7 mouse cellular contexts compared by ENCODE assay signal in the genomic region with DNA sequence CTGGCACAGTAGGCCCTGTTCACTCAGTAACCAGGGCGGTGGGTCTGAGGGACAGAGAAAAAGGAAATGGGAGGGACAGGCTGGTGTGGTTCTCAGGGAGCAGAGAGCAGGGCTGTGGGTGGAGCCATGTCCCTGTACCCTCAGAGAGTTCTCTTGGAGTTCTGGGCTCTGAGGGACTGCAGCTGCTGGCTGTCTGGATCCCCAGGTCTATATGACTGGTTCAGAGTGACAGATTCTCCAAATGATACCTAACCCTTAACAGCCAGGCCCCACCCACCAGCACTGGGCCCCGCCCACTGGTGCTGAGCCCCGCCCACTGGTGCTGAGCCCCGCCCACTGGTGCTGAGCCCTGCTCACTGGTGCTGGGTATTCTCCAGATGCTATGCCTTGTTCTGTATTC. TPM values are rescaled to one million over a fixed set of nuclear protein-coding genes. Genes with fewer than 3 reads are reported as not detected.
DNase-seq lines count a peak whose midpoint lies in the region; ATAC-seq lines count a peak whose summit lies in the region.

No protein-coding gene starts in this region.

- peak overlapping the region; percentile 98 for H3K27ac ChIP-seq in macrophage
- no peak overlapping the region for H3K27ac ChIP-seq in forebrain, embryonic 15.5 days (replicated peaks)
- H3K27ac ChIP-seq in hindbrain, embryonic 11.5 days (ENCODE audit: low read depth, low read length), result no peak overlapping the region

- no peak for ATAC-seq in forebrain, embryonic 15.5 days (replicated peaks)
- ATAC-seq in erythroid progenitor cell, adult 5-6 weeks (replicated peaks; ENCODE audit: low FRiP score, poor library complexity, severe bottlenecking), result no peak
- ATAC-seq in hindbrain, embryonic 11.5 days (ENCODE audit: low FRiP score), result no peak

- WGBS in macrophage (ENCODE audit: missing documents), result 0% methylated on average over 4 of the region's 4 CpGs
- 69% methylated on average over 4 of the region's 4 CpGs for WGBS in forebrain, embryonic 15.5 days
- WGBS in hindbrain, embryonic 11.5 days, result 41% methylated on average over 4 of the region's 4 CpGs

- no peak overlapping the region for H3K4me2 ChIP-seq in forebrain, embryonic 15.5 days (replicated peaks)
- H3K4me2 ChIP-seq in hindbrain, embryonic 11.5 days (replicated peaks; ENCODE audit: low read depth, low read length), result no peak overlapping the region

- peak overlapping the region; percentile 86 for H3K4me3 ChIP-seq in macrophage (ENCODE audit: inconsistent target)
- H3K4me3 ChIP-seq in forebrain, embryonic 15.5 days, result no peak overlapping the region
- no peak overlapping the region for H3K4me3 ChIP-seq in hindbrain, embryonic 11.5 days (ENCODE audit: low read depth, low read length)

- DNase-seq in CD4-positive, CD25-positive, alpha-beta regulatory T cell, adult 2 months (ENCODE audit: low read depth, low spot score), result peak; percentile 83
- peak; percentile 71 for DNase-seq in T-cell, adult 2 months (ENCODE audit: low spot score)
- peak; percentile 41 for DNase-seq in kidney, postnatal 10 days
- no peak for DNase-seq in hindbrain, embryonic 11.5 days (ENCODE audit: low spot score)

- no peak overlapping the region for H3K9ac ChIP-seq in forebrain, embryonic 15.5 days (replicated peaks)
- H3K9ac ChIP-seq in hindbrain, embryonic 11.5 days (ENCODE audit: low read depth, low read length), result no peak overlapping the region

- peaks cover 56% of the 10 kb centered on the region for H3K79me2 ChIP-seq in macrophage (ENCODE audit: inconsistent target)

- no peaks in the 10 kb centered on the region for H3K4me1 ChIP-seq in forebrain, embryonic 15.5 days
- H3K4me1 ChIP-seq in hindbrain, embryonic 11.5 days (replicated peaks; ENCODE audit: control insufficient read depth, insufficient read depth, low read length), result no peaks in the 10 kb centered on the region

- H3K9me3 ChIP-seq in forebrain, embryonic 15.5 days, result no peaks in the 10 kb centered on the region
- no peaks in the 10 kb centered on the region for H3K9me3 ChIP-seq in hindbrain, embryonic 11.5 days (ENCODE audit: control insufficient read depth, low read length)

- no peaks in the 10 kb centered on the region for H3K27me3 ChIP-seq in forebrain, embryonic 15.5 days
- no peaks in the 10 kb centered on the region for H3K27me3 ChIP-seq in hindbrain, embryonic 11.5 days (ENCODE audit: control insufficient read depth, insufficient read depth, low read length)

- H3K36me3 ChIP-seq in macrophage (ENCODE audit: inconsistent target), result peaks cover 21% of the 10 kb centered on the region
- no peaks in the 10 kb centered on the region for H3K36me3 ChIP-seq in forebrain, embryonic 15.5 days
- no peaks in the 10 kb centered on the region for H3K36me3 ChIP-seq in hindbrain, embryonic 11.5 days (ENCODE audit: control insufficient read depth, insufficient read depth, low read length)

RNA-seq across cellular contexts. Expression of a gene that starts 0.9 kb away (rescaled TPM):
- 1,000 to 10,000 TPM in 7 of 26 experiments, 100 to 1,000 TPM in 19; 198 to 1,124 (median 784) TPM for total RNA-seq in macrophage (2018; cell fraction: chromatin; rRNA removed)
- 100 to 1,000 TPM; 130 to 274 (median 205) TPM for total RNA-seq in macrophage (2018; cell fraction: cytosol; rRNA removed)
- 100 to 1,000 TPM; 127 to 775 (median 373) TPM for total RNA-seq in macrophage (2018; cell fraction: nucleus; rRNA removed)
- 240 to 319 TPM (median 275 TPM) in 3 replicates for polyA plus RNA-seq in macrophage (2018)
- 4.1 and 5.3 TPM in 2 replicates for polyA plus RNA-seq in forebrain, embryonic 15.5 days (2015; fragmentation: Nextera tagmentation; extraction: Ambion mirVana)
- 11.2 and 18.4 TPM in 2 replicates for total RNA-seq in erythroid progenitor cell, adult 5-6 weeks (2015; ENCODE audit: low replicate concordance)
- 16.3 and 20.8 TPM in 2 replicates for total RNA-seq in erythroid progenitor cell, adult 5-6 weeks (2017; ENCODE audit: low replicate concordance)
- polyA plus RNA-seq in hindbrain, embryonic 11.5 days (2014; fragmentation: Nextera tagmentation; extraction: Ambion mirVana), result 2.1 and 4.4 TPM in 2 replicates

RNA-seq across cellular contexts. Expression of a gene that starts 25.1 kb away (rescaled TPM):
- total RNA-seq in macrophage (2018; cell fraction: chromatin; rRNA removed), result 100 to 1,000 TPM in 15 of 26 experiments, 10 to 100 TPM in 11; 32.8 to 268 (median 126) TPM
- 100 to 1,000 TPM; 202 to 920 (median 428) TPM for total RNA-seq in macrophage (2018; cell fraction: cytosol; rRNA removed)
- 100 to 1,000 TPM in 18 of 26 experiments, 10 to 100 TPM in 8; 52.1 to 327 (median 189) TPM for total RNA-seq in macrophage (2018; cell fraction: nucleus; rRNA removed)
- 169 to 717 TPM (median 258 TPM) in 3 replicates for polyA plus RNA-seq in macrophage (2018)
- polyA plus RNA-seq in forebrain, embryonic 15.5 days (2015; fragmentation: Nextera tagmentation; extraction: Ambion mirVana), result 3.1 and 7.5 TPM in 2 replicates
- total RNA-seq in erythroid progenitor cell, adult 5-6 weeks (2015; ENCODE audit: low replicate concordance), result 126 and 259 TPM in 2 replicates
- total RNA-seq in erythroid progenitor cell, adult 5-6 weeks (2017; ENCODE audit: low replicate concordance), result 61.6 and 79.4 TPM in 2 replicates
- 6.4 and 7.6 TPM in 2 replicates for polyA plus RNA-seq in hindbrain, embryonic 11.5 days (2014; fragmentation: Nextera tagmentation; extraction: Ambion mirVana)

RNA-seq across cellular contexts. Expression of a gene that starts 53.2 kb away (rescaled TPM):
- not detected for total RNA-seq in macrophage (2018; cell fraction: chromatin; rRNA removed)
- total RNA-seq in macrophage (2018; cell fraction: cytosol; rRNA removed), result not detected
- not detected for total RNA-seq in macrophage (2018; cell fraction: nucleus; rRNA removed)
- polyA plus RNA-seq in macrophage (2018), result not detected in 3 replicates
- polyA plus RNA-seq in forebrain, embryonic 15.5 days (2015; fragmentation: Nextera tagmentation; extraction: Ambion mirVana), result 1.0 and 1.4 TPM in 2 replicates
- total RNA-seq in erythroid progenitor cell, adult 5-6 weeks (2015; ENCODE audit: low replicate concordance), result not detected in 2 replicates
- total RNA-seq in erythroid progenitor cell, adult 5-6 weeks (2017; ENCODE audit: low replicate concordance), result not detected in 2 replicates
- polyA plus RNA-seq in hindbrain, embryonic 11.5 days (2014; fragmentation: Nextera tagmentation; extraction: Ambion mirVana), result 0.10 and 0.22 TPM in 2 replicates

Comparison
In these comparisons a context has a peak if more than half of its experiments do, and no peak if none do; other contexts are left out.
1. RNA of a gene that starts 0.9 kb away (polyA plus RNA-seq): 240 to 319 TPM in macrophage; 4.1 to 5.3 TPM in forebrain, embryonic 15.5 days and 2.1 to 4.4 TPM in hindbrain, embryonic 11.5 days; every median in the first group is over 10 times any median in the second.
2. RNA of a gene that starts 25.1 kb away (polyA plus RNA-seq): 169 to 717 TPM in macrophage; 3.1 to 7.5 TPM in forebrain, embryonic 15.5 days and 6.4 to 7.6 TPM in hindbrain, embryonic 11.5 days; every median in the first group is over 10 times any median in the second.